Mouse (Mus musculus): ENCODE measurements around the gene Gm8947.
"Not testable (repeated sequence)": the region's sequence is repeated elsewhere in the genome, so short reads cannot be mapped to it uniquely, and the experiment has no call there.

Gm8947 gene

GRCm38 (mm10) chr1:151182266-151182665 lies 9.9 kb upstream of the Gm8947 start, which contains the start of gene Gm47985:
TSS of gene Gm47985 (plus strand) at chr1:151182537.
- not testable (repeated sequence) for DNase-seq

DNA sequence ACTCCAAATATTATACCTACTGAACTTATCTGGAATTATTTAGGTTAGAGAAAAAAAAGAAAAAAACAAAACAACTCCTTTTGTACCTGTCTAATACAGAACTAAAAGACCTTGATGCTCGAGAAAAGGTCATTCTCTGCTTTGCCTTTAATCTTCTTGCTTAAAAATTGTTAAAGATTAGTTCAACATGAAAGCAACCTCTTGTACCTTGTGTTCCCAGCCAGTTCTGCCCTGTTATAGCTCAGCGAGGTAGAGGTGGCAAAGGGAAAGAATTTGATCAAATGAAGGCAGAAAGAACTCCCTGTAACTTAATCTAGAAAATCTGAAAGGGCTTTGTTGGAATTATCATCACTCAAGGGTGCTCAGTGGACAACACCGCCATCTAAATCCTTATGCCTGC lies 6.0 kb upstream of the Gm8947 start:
- DNase-seq = not testable (repeated sequence)

- not testable (repeated sequence) for DNase-seq
Measured at GRCm38 (mm10) chr1:151186879-151187424, 5.2 kb upstream of the Gm8947 start.

GRCm38 (mm10) chr1:151188469-151188868 lies 3.7 kb upstream of the Gm8947 start:
- DNase-seq = no peak

- not testable (repeated sequence) for DNase-seq
Measured at GRCm38 (mm10) chr1:151192739-151193138, 563 bp downstream of the Gm8947 start.

DNA sequence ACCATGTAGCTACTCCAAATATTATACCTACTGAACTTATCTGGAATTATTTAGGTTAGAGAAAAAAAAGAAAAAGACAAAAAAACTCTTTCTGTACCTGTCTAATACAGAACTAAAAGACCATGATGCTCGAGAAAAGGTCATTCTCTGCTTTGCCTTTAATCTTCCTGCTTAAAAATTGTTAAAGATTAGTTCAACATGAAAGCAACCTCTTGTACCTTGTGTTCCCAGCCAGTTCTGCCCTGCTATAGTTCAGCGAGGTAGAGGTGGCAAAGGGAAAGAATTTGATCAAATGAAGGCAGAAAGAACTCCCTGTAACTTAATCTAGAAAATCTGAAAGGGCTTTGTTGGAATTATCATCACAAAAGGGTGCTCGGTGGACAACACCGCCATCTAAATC lies 3.8 kb downstream of the Gm8947 start:
- DNase-seq = not testable (repeated sequence)

DNA sequence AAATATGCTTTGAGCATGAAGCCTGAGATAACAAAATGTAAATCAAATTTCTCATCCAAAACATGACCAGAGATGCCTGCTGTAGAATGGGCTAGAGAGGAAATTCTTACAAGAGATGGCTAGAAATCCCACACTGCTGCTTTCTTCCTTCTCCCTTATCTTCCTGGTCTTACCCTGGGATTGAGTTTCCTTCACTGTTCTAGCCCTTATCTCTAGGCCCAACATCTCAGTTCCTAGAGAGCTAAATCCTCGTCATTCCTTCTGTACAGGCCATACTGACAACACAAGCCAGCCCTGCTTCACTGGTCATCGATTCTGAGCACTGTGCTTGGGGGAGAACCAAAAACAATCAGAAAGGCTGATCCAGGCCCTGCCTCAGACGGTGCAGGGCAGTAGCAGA lies 4.5 kb downstream of the Gm8947 start:
- DNase-seq = not testable (repeated sequence)

DNA sequence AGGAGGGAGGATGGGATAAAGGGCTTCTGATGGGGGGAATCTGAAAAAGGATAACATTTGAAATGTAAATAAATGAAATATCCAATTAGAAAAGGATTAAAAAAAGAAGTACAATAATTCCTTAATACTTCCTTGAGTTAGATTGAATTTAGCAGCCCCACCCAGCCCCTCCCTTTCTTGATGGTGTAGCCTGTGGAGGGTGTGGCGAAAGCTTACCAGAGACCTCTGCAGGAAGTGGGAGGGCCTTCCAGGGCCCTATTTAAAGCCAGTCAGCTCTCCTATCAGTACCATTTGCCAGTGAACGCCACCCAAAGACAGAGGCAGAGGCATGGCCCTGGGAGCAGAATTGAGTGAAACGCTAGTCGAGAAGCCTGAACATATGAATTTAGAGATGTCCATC lies 5.9 kb downstream of the Gm8947 start, which contains the start of gene Gm47995:
Gm47995 (plus strand) TSS at position 329 of the 400 bp plus-strand sequence.
- not testable (repeated sequence) for DNase-seq

DNA sequence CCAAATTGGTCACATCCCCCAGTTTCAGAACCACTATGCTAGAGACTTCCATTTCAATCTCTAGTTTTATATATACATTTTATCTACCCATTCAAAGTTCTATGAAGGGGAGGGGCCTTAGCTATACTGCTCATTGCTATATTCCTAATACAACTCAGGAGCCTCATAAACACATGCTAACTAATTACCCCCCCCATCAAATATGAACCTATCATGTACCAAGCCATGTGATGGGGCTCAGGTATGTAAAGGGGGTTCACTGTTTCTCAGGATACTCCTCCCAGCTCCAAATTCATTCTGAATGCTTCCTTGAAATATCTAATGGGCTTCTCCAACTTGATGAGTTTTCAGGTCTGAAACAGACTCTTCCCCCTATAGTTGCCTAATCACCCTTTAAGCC lies 8.4 kb downstream of the Gm8947 start:
- DNase-seq = not testable (repeated sequence)

DNA sequence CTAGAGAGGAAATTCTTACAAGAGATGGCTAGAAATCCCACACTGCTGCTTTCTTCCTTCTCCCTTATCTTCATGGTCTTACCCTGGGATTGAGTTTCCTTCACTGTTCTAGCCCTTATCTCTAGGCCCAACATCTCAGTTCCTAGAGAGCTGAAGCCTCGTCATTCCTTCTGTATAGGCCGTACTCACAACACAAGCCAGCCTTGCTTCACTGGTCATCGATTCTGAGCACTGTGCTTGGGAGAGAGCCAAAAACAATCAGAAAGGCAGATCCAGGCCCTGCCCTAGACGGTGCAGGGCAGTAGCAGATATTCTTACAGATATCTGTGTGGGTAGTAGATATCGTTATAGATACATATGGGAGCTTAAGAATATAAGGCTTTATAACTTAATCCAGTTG lies 10.6 kb downstream of the Gm8947 start:
- DNase-seq = not testable (repeated sequence)

GRCm38 (mm10) chr1:151203818-151204217 lies 11.6 kb downstream of the Gm8947 start, which contains the start of gene 3110040M04Rik:
TSS of gene 3110040M04Rik (plus strand) at chr1:151204121.
- DNase-seq = not testable (repeated sequence)

- DNase-seq = not testable (repeated sequence)
Measured at GRCm38 (mm10) chr1:151208493-151208892, 16.3 kb downstream of the Gm8947 start.

DNA sequence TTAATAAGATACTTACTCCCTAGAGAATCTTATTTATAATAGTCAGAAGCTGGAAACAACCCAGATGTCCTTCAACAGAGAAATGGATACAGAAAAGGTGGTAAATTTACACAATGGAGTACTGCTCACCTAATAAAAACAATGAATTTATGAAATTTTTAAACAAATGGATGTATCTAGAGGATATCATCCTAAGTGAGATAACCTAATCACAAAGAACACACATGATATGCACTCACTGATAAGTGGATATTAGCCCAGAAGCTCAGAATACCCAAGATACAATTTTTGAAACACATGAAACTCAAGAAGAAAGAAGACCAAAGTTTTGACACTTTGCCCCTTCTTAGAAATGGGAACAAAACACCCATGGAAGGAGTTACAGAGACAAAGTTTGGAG lies 16.8 kb downstream of the Gm8947 start:
- DNase-seq = not testable (repeated sequence)

- DNase-seq = peak in 1 of 2 experiments; percentile 3
Measured at GRCm38 (mm10) chr1:151209824-151210355, 17.7 kb downstream of the Gm8947 start, which contains the start of gene Gm47996. TSS of gene Gm47996 (plus strand) at chr1:151210131.

DNA sequence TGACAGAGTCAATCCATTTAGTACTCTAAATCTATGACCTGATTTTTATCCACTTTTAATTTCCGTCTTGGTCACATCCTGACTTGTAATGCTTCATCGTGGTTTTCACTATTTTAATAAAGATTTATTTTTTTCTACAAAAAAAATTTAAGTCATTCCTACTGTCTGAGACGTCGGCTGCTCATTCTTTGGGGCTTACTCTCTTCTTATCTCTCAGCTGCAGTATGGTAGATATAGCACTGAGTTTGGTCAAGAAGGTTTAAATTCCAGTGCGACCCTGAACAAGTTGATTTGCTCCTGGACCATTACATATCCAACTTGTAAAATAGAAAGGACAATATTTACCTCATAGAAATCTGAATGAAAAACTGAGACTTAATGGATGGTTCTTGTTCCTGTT lies 19.5 kb downstream of the Gm8947 start:
- DNase-seq = not testable (repeated sequence)

GRCm38 (mm10) chr1:151214862-151215261 lies 22.7 kb downstream of the Gm8947 start:
- no peak for DNase-seq

DNA sequence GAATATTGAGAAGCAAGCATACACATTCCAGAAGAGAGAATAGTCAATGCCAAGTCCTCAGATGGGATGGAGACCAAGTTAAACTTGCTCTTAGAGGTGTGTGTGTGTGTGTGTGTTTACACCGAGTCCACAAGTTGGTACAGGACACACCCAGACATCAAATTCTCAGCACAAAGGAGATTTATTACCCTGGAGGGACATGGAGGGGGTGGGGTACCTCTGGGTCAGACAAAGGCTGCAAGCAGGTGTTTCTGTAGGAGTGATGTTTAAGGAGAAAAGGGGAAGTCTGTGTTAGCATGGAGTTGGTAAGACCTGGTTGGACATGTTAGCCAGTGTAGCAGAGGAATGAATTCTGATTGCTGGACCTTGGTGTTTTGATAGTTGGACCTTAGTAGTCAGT lies 23.8 kb downstream of the Gm8947 start:
- DNase-seq = no peak

DNA sequence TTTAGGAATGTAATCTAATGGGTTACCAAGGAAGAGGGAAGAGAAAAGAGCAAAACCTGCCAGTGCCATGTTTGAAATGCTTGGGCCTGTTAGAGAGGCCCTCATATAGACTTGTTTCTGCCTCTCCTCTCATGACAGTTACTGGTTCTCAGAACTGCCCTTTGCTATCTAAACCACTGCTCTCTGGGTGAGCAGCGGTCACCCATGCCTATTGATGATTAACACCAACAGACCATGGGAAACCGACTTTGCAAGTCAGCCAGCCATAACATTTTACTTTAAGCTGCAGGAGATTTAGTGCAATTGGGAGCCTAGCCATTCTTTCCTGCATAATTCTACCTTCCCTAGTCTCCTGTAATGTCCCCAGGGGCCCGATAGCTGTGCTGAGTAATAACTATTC lies 24.2 kb downstream of the Gm8947 start:
- DNase-seq = no peak

DNA sequence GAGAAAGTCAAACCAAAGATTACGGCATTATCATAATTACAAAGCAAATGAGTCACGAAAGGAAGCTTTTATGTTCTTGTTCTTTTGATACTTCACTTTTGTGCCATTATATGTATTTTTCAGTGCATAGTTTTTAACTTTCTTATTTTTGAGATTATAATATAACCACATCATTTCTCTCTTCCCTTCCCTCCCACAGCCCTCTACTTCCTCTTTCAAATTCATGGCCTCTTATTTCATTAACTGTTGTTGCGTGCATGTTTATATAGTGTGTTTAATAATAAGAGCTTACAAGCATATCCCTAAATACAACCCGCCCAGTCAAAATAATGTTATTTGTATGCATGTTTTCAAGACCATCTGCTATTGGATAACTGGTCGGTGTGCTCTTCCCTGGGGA lies 26.9 kb downstream of the Gm8947 start:
- DNase-seq = no peak

- DNase-seq = no peak
Measured at GRCm38 (mm10) chr1:151220098-151220497, 27.9 kb downstream of the Gm8947 start.

- no peak for DNase-seq
Measured at GRCm38 (mm10) chr1:151222561-151223267, 30.5 kb downstream of the Gm8947 start.

- no peak for DNase-seq
Measured at GRCm38 (mm10) chr1:151223377-151223776, 31.2 kb downstream of the Gm8947 start.

- no peak for DNase-seq
Measured at GRCm38 (mm10) chr1:151224536-151224935, 32.4 kb downstream of the Gm8947 start.

DNA sequence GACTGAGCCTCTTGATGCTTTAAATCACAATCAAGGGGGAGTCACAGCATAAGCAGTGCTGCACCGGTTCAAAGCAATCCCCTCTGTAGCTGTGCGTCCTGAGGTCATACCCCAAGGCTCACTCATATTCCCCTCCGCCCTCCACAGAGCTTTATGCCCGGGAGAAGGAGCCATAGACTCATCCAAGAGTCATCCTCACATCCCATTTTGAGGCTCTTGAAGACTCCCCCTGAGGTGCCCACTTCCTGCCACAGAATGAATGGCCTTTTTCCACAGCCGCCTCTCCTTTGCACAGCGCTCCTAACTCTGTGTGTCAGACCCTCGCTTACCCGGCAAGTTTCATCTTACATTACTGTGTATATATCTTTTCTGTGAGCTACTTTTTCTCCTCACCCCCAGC lies 35.3 kb downstream of the Gm8947 start:
- DNase-seq = no peak
